In the genomic region with DNA sequence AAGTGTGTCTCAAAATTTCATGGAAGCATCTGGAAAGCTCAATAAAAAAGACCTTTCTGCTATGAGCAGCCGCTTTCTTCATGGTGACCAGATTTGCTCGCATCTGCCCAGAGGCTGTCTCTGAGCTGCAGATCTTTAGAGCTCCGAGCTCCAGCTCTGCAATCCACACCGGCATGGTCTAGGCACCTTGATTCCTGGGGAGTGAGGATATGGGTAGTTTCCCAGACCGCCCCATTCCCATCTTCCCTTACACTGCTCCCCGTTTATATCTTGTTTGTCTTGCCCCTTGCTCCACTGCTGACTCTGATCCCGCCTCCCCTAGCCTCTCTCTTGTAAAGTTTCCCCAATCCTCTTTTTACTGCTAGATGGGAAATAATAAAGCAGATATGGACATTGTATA, we compare ENCODE assay signal across 23 mouse cellular contexts. TPM values are rescaled to one million over a fixed set of nuclear protein-coding genes. Genes with fewer than 3 reads are reported as not detected.
DNase-seq lines count a peak whose midpoint lies in the region; ATAC-seq and TF ChIP-seq lines count a peak whose summit lies in the region.
"Had no signal": no experiment of that assay in that cellular context is flagged by ENCODE, and none has a peak within 500 bp of the region (broad histone marks: within the 10 kb centered on the region; RNA-seq: fewer than 3 reads in every experiment).

No protein-coding gene starts in this region.

- DNase-seq in embryonic facial prominence, embryonic 10.5 days (ENCODE audit: low spot score), result no peak
- DNase-seq in heart, adult 8-10 months (ENCODE audit: low spot score), result no peak
- no peak for DNase-seq in midbrain, embryonic 10.5 days (ENCODE audit: low spot score)
- no peak for DNase-seq in stomach, postnatal 0 days (ENCODE audit: low spot score)
- DNase-seq: adrenal gland, postnatal 14 days; cerebellum, adult 8-10 months; heart, adult 2 months; heart, postnatal 36 days; kidney, adult 18-20 months; right cerebral cortex, postnatal 25 days; spleen, adult 18-20 months had no signal

- peak overlapping the region; percentile 23; the same call in 1 of the 2 replicates for H3K27ac ChIP-seq in embryonic facial prominence, embryonic 13.5 days
- no peak overlapping the region for H3K27ac ChIP-seq in embryonic facial prominence, embryonic 10.5 days (replicated peaks)
- H3K27ac ChIP-seq in heart, embryonic 16.5 days (ENCODE audit: low read length), result peak overlapping the region; percentile 5; the same call in 1 of the 2 replicates
- 0 out of 2 replicates have a peak overlapping the region, but pooled peaks have one; percentile 17 for H3K27ac ChIP-seq in midbrain, embryonic 10.5 days (replicated peaks)
- no peak overlapping the region for H3K27ac ChIP-seq in midbrain, embryonic 15.5 days
- H3K27ac ChIP-seq in stomach, postnatal 0 days (replicated peaks), result no peak overlapping the region
- H3K27ac ChIP-seq in liver, embryonic 12.5 days, result no peak overlapping the region
- H3K27ac ChIP-seq: heart, adult 2 months; hindbrain, embryonic 14.5 days; left cerebral cortex, adult 2 months; neural tube, embryonic 12.5 days had no signal

- H3K36me3 ChIP-seq in embryonic facial prominence, embryonic 13.5 days, result no peaks in the 10 kb centered on the region
- H3K36me3 ChIP-seq in embryonic facial prominence, embryonic 10.5 days (replicated peaks), result no peaks in the 10 kb centered on the region
- no peaks in the 10 kb centered on the region for H3K36me3 ChIP-seq in heart, embryonic 16.5 days (ENCODE audit: control insufficient read depth, insufficient read depth)
- H3K36me3 ChIP-seq in midbrain, embryonic 10.5 days, result no peaks in the 10 kb centered on the region
- H3K36me3 ChIP-seq in midbrain, embryonic 15.5 days (replicated peaks), result no peaks in the 10 kb centered on the region
- no peaks in the 10 kb centered on the region for H3K36me3 ChIP-seq in stomach, postnatal 0 days (ENCODE audit: control insufficient read depth, insufficient read depth, low read length)
- no peaks in the 10 kb centered on the region for H3K36me3 ChIP-seq in liver, embryonic 12.5 days
- H3K36me3 ChIP-seq: neural tube, embryonic 12.5 days had no signal

- H3K4me1 ChIP-seq in embryonic facial prominence, embryonic 13.5 days, result peaks cover 4% of the 10 kb centered on the region
- H3K4me1 ChIP-seq in embryonic facial prominence, embryonic 10.5 days, result peaks cover 10% of the 10 kb centered on the region
- H3K4me1 ChIP-seq in heart, embryonic 16.5 days (ENCODE audit: control insufficient read depth, insufficient read depth, low read length), result no peaks in the 10 kb centered on the region
- peaks cover 6% of the 10 kb centered on the region for H3K4me1 ChIP-seq in midbrain, embryonic 10.5 days
- peaks cover 3% of the 10 kb centered on the region; the same call in 1 of the 2 replicates for H3K4me1 ChIP-seq in midbrain, embryonic 15.5 days
- H3K4me1 ChIP-seq in stomach, postnatal 0 days (replicated peaks; ENCODE audit: control insufficient read depth, insufficient read depth), result no peaks in the 10 kb centered on the region; the same call in 1 of the 2 replicates
- no peaks in the 10 kb centered on the region for H3K4me1 ChIP-seq in liver, embryonic 12.5 days

- H3K4me3 ChIP-seq in embryonic facial prominence, embryonic 13.5 days, result no peak overlapping the region
- H3K4me3 ChIP-seq in embryonic facial prominence, embryonic 10.5 days, result no peak overlapping the region
- H3K4me3 ChIP-seq in heart, embryonic 16.5 days (ENCODE audit: low read length), result no peak overlapping the region
- H3K4me3 ChIP-seq in midbrain, embryonic 10.5 days, result no peak overlapping the region
- no peak overlapping the region for H3K4me3 ChIP-seq in midbrain, embryonic 15.5 days
- no peak overlapping the region for H3K4me3 ChIP-seq in stomach, postnatal 0 days (ENCODE audit: low read depth, low read length)
- no peak overlapping the region for H3K4me3 ChIP-seq in liver, embryonic 12.5 days
- H3K4me3 ChIP-seq: heart, adult 2 months; left cerebral cortex, adult 2 months; neural tube, embryonic 12.5 days had no signal

- ATAC-seq in embryonic facial prominence, embryonic 13.5 days (ENCODE audit: insufficient number of reproducible peaks, insufficient read depth, low FRiP score, low TSS enrichment, low read depth), result 0 out of 2 replicates have a peak, but pooled peaks have one; percentile 26
- ATAC-seq in heart, embryonic 16.5 days (replicated peaks; ENCODE audit: extremely low read depth, insufficient read depth, low FRiP score), result no peak
- ATAC-seq in midbrain, embryonic 15.5 days (replicated peaks), result no peak
- no peak for ATAC-seq in stomach, postnatal 0 days (ENCODE audit: low FRiP score, low TSS enrichment)
- ATAC-seq in liver, embryonic 12.5 days, result no peak
- ATAC-seq: forebrain, embryonic 14.5 days; inflammation-experienced regulatory T-cells, adult 6 months; lung, postnatal 0 days had no signal

- WGBS in embryonic facial prominence, embryonic 13.5 days, result 46% methylated on average over 7 of the region's 7 CpGs
- 73% methylated on average over 7 of the region's 7 CpGs for WGBS in embryonic facial prominence, embryonic 10.5 days
- 57% methylated on average over 7 of the region's 7 CpGs for WGBS in heart, embryonic 16.5 days
- 76% methylated on average over 7 of the region's 7 CpGs for WGBS in midbrain, embryonic 10.5 days
- WGBS in midbrain, embryonic 15.5 days, result 71% methylated on average over 7 of the region's 7 CpGs
- WGBS in stomach, postnatal 0 days, result 62% methylated on average over 7 of the region's 7 CpGs
- 63% methylated on average over 7 of the region's 7 CpGs for WGBS in liver, embryonic 12.5 days (ENCODE audit: insufficient replicate concordance)

- TF ChIP-seq EP300 in stomach, postnatal 0 days (optimal IDR thresholded peaks at IDR 0.05), result no peak

- no peak for TF ChIP-seq CTCF in stomach, postnatal 0 days (IDR thresholded peaks at IDR 0.05; ENCODE audit: low read depth)

- H3K9ac ChIP-seq in embryonic facial prominence, embryonic 13.5 days, result no peak overlapping the region
- no peak overlapping the region for H3K9ac ChIP-seq in heart, embryonic 16.5 days (ENCODE audit: low read length)
- no peak overlapping the region for H3K9ac ChIP-seq in midbrain, embryonic 15.5 days
- no peak overlapping the region for H3K9ac ChIP-seq in stomach, postnatal 0 days (ENCODE audit: low read length)
- H3K9ac ChIP-seq in liver, embryonic 12.5 days, result no peak overlapping the region
- H3K9ac ChIP-seq: hindbrain, embryonic 14.5 days; neural tube, embryonic 12.5 days had no signal

- H3K9me3 ChIP-seq in embryonic facial prominence, embryonic 13.5 days, result no peaks in the 10 kb centered on the region
- H3K9me3 ChIP-seq in embryonic facial prominence, embryonic 10.5 days, result no peaks in the 10 kb centered on the region
- no peaks in the 10 kb centered on the region for H3K9me3 ChIP-seq in heart, embryonic 16.5 days (replicated peaks; ENCODE audit: control insufficient read depth, low read length)
- H3K9me3 ChIP-seq in midbrain, embryonic 10.5 days (replicated peaks), result no peaks in the 10 kb centered on the region
- no peaks in the 10 kb centered on the region for H3K9me3 ChIP-seq in midbrain, embryonic 15.5 days
- no peaks in the 10 kb centered on the region for H3K9me3 ChIP-seq in stomach, postnatal 0 days (ENCODE audit: control insufficient read depth, low read length)
- no peaks in the 10 kb centered on the region for H3K9me3 ChIP-seq in liver, embryonic 12.5 days (replicated peaks)
- H3K9me3 ChIP-seq: neural tube, embryonic 12.5 days had no signal

- peak overlapping the region; percentile 27 for H3K4me2 ChIP-seq in embryonic facial prominence, embryonic 13.5 days
- H3K4me2 ChIP-seq in heart, embryonic 16.5 days (ENCODE audit: low read depth, low read length), result no peak overlapping the region
- no peak overlapping the region for H3K4me2 ChIP-seq in midbrain, embryonic 15.5 days
- 0 out of 2 replicates have a peak overlapping the region, but pooled peaks have one; percentile 5 for H3K4me2 ChIP-seq in stomach, postnatal 0 days (replicated peaks; ENCODE audit: low read depth)
- H3K4me2 ChIP-seq in liver, embryonic 12.5 days, result no peak overlapping the region
- H3K4me2 ChIP-seq: hindbrain, embryonic 14.5 days; liver, embryonic 11.5 days; midbrain, embryonic 11.5 days; neural tube, embryonic 12.5 days had no signal

- H3K27me3 ChIP-seq in embryonic facial prominence, embryonic 13.5 days, result no peaks in the 10 kb centered on the region
- no peaks in the 10 kb centered on the region for H3K27me3 ChIP-seq in embryonic facial prominence, embryonic 10.5 days (replicated peaks; ENCODE audit: low read depth, poor library complexity, severe bottlenecking)
- H3K27me3 ChIP-seq in heart, embryonic 16.5 days (ENCODE audit: control insufficient read depth, insufficient read depth, low read length), result no peaks in the 10 kb centered on the region
- no peaks in the 10 kb centered on the region for H3K27me3 ChIP-seq in midbrain, embryonic 10.5 days (ENCODE audit: low read depth, poor library complexity, severe bottlenecking)
- no peaks in the 10 kb centered on the region for H3K27me3 ChIP-seq in midbrain, embryonic 15.5 days (replicated peaks)
- H3K27me3 ChIP-seq in stomach, postnatal 0 days (ENCODE audit: control insufficient read depth, insufficient read depth, low read length), result no peaks in the 10 kb centered on the region
- H3K27me3 ChIP-seq in liver, embryonic 12.5 days (replicated peaks), result no peaks in the 10 kb centered on the region
- H3K27me3 ChIP-seq: neural tube, embryonic 12.5 days had no signal

RNA-seq across cellular contexts. Expression of gene Mpdz, which starts 42.0 kb away (rescaled TPM):
- polyA plus RNA-seq in embryonic facial prominence, embryonic 13.5 days (2015; fragmentation: Nextera tagmentation; extraction: Ambion mirVana), result 37.6 and 44.0 TPM in 2 replicates
- 39.9 and 49.0 TPM in 2 replicates for polyA plus RNA-seq in embryonic facial prominence, embryonic 10.5 days (2016; fragmentation: Nextera tagmentation; extraction: Ambion mirVana)
- polyA plus RNA-seq in heart, embryonic 16.5 days (2015; fragmentation: Nextera tagmentation; extraction: Ambion mirVana), result 19.5 and 20.1 TPM in 2 replicates
- total RNA-seq in heart, adult 8-10 months (2022), result 10 to 100 TPM; 56.8 to 78.0 (median 68.9) TPM
- polyA plus RNA-seq in midbrain, embryonic 10.5 days (2016; fragmentation: Nextera tagmentation; extraction: Ambion mirVana), result 41.2 and 47.2 TPM in 2 replicates
- polyA plus RNA-seq in midbrain, embryonic 15.5 days (2015; fragmentation: Nextera tagmentation; extraction: Ambion mirVana), result 14.8 and 15.5 TPM in 2 replicates
- 5.9 and 6.2 TPM in 2 replicates for polyA plus RNA-seq in stomach, postnatal 0 days (2015; fragmentation: Nextera tagmentation; extraction: Ambion mirVana)
- polyA plus RNA-seq in liver, embryonic 12.5 days (2016; fragmentation: Nextera tagmentation; extraction: Ambion mirVana), result 4.7 and 6.8 TPM in 2 replicates

Comparison
In these comparisons a context has a peak if more than half of its experiments do, and no peak if none do; other contexts are left out.
1. H3K27ac ChIP-seq: peak in embryonic facial prominence, embryonic 13.5 days (single experiment), heart, embryonic 16.5 days (single experiment) and midbrain, embryonic 10.5 days (single experiment); none in embryonic facial prominence, embryonic 10.5 days (single experiment), midbrain, embryonic 15.5 days (single experiment), stomach, postnatal 0 days (single experiment) and liver, embryonic 12.5 days (single experiment).
2. H3K4me2 ChIP-seq: peak in embryonic facial prominence, embryonic 13.5 days (single experiment) and stomach, postnatal 0 days (single experiment); none in heart, embryonic 16.5 days (single experiment), midbrain, embryonic 15.5 days (single experiment) and liver, embryonic 12.5 days (single experiment).